Mouse (Mus musculus) forebrain, embryonic 16.5 days (tissue): ENCODE measurements around the gene Clps. TPM values are rescaled to one million over a fixed set of nuclear protein-coding genes. Genes with fewer than 3 reads are reported as not detected.
A peak's percentile ranks its signal among the peaks of the same experiment; 100 is the strongest.

Source experiments
- ATAC-seq: fragments of 200-750 bp; cut with Nextera tagmentation; 2 replicates; pipeline ENCODE4 v1.8.0; 2017; ENCODE audit warnings: mild to moderate bottlenecking, moderate library complexity
- H3K27ac ChIP-seq: fragments of 300-500 bp; sonication (generic); 2 replicates; pipeline ENCODE4 v1.5.1; 2014; ENCODE audit warnings: low read length, control low read depth
- H3K27me3 ChIP-seq: fragments of 300-500 bp; sonication (generic); replicated peaks from 2 replicates; pipeline ENCODE4 v1.6.1; 2014; ENCODE audit warnings: low read length; ENCODE audit not compliant: control insufficient read depth, insufficient read depth
- H3K36me3 ChIP-seq: fragments of 300-500 bp; sonication (generic); 2 replicates; pipeline ENCODE4 v1.6.1; 2014; ENCODE audit not compliant: control insufficient read depth, insufficient read depth
- H3K4me1 ChIP-seq: fragments of 300-500 bp; sonication (generic); replicated peaks from 2 replicates; pipeline ENCODE4 v1.6.1; 2014; ENCODE audit warnings: low read length; ENCODE audit not compliant: control insufficient read depth, insufficient read depth
- H3K4me2 ChIP-seq: fragments of 300-500 bp; sonication (generic); 2 replicates; pipeline ENCODE4 v1.6.1; 2014; ENCODE audit warnings: mild to moderate bottlenecking, low read length, control low read depth
- H3K4me3 ChIP-seq: fragments of 300-500 bp; sonication (generic); replicated peaks from 2 replicates; pipeline ENCODE4 v1.5.1; 2014; ENCODE audit warnings: mild to moderate bottlenecking, low read length, control low read depth
- H3K9ac ChIP-seq: fragments of 300-500 bp; sonication (generic); replicated peaks from 2 replicates; pipeline ENCODE4 v1.6.1; 2014; ENCODE audit warnings: low read depth, low read length, control low read depth
- H3K9me3 ChIP-seq: fragments of 300-500 bp; sonication (generic); 2 replicates; pipeline ENCODE4 v1.6.1; 2016; ENCODE audit warnings: low read length; ENCODE audit not compliant: control insufficient read depth
- WGBS: fragments of 180-500 bp; shearing (Covaris S2); extraction: QIAGEN DNeasy Blood & Tissue Kit; methylation state at CpG from one replicate; pipeline ENCODE4 v1.1.7; 2014; 5-methylcytosine and 5-hydroxymethylcytosine counted together
- polyA plus RNA-seq: library from polyadenylated mRNA; unstranded; fragments of >200 nt; fragmentation: Nextera tagmentation; extraction: Ambion mirVana; gene quantifications from 2 replicates; pipeline ENCODE4 v1.2.1, GENCODE M21; 2015

The Clps gene
- polyA plus RNA-seq, 1 experiment from 2014 or later = not detected

- 94% methylated on average over 13 of the region's 13 CpGs for WGBS
These were observed 27.2 kb downstream of the Clps start for GRCm38 (mm10) chr17:28533327-28533726.

GRCm38 (mm10) chr17:28532557-28532956, 28.0 kb downstream of the Clps start:
- WGBS = 89% methylated on average over 7 of the region's 7 CpGs
- Histone ChIP-seq H3K36me3 (no peaks in the 10 kb centered on the region), H3K4me1 (peaks cover 6% of the 10 kb centered on the region; the same call in 1 of the 2 replicates), H3K27me3 (peaks cover 2% of the 10 kb centered on the region; the same call in 1 of the 2 replicates), H3K4me3 (no peak overlapping the region), H3K4me2 (no peak overlapping the region), H3K27ac (no peak overlapping the region), H3K9ac (no peak overlapping the region), H3K9me3 (no peaks in the 10 kb centered on the region)
- ATAC-seq = no peak

More at GRCm38 (mm10) chr17:28533327-28533726, 27.2 kb downstream of the Clps start:
- H3K9me3 ChIP-seq = no peaks in the 10 kb centered on the region
- no peaks in the 10 kb centered on the region for H3K36me3 ChIP-seq
- ATAC-seq = no peak
- H3K27me3 ChIP-seq = peaks cover 2% of the 10 kb centered on the region; the same call in 1 of the 2 replicates
- no peak overlapping the region for H3K4me2 ChIP-seq
- H3K4me1 ChIP-seq = 0 out of 2 replicates have a peak, but pooled peaks cover 2% of the 10 kb centered on the region
- H3K9ac ChIP-seq = no peak overlapping the region
- no peak overlapping the region for H3K4me3 ChIP-seq
- H3K27ac ChIP-seq = no peak overlapping the region

DNA sequence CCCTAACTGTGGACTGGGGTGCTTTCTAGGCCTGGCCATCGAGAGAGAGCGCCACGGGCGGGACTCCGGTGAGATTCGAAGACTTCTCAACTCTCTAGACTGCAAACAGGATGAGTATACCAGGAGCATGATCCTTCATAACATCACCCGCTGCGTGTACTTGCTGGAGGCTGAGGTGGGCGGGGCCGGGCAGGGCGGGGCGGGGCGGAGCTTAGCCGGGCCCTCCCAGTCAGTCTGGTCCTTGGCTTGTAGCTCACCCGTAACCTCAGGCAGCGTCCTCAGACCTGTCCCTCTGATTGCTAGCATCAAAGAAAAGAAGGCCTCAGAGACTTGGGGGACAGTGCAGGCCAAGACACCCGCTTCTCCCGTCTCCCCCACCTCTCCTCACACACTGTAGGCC, 28.6 kb downstream of the Clps start:
- Histone ChIP-seq H3K4me2 (peak overlapping the region; percentile 6; the same call in 1 of the 2 replicates), H3K9me3 (no peaks in the 10 kb centered on the region), H3K27me3 (peaks cover 2% of the 10 kb centered on the region; the same call in 1 of the 2 replicates), H3K4me1 (peaks cover 6% of the 10 kb centered on the region; the same call in 1 of the 2 replicates), H3K4me3 (no peak overlapping the region), H3K9ac (no peak overlapping the region), H3K27ac (no peak overlapping the region), H3K36me3 (no peaks in the 10 kb centered on the region)
- WGBS = 17% methylated on average over 18 of the region's 18 CpGs
- no peak for ATAC-seq

GRCm38 (mm10) chr17:28530506-28530905, 30.1 kb downstream of the Clps start, which contains the start of gene Armc12:
Gene Armc12 (plus strand): TSS chr17:28530806.
- 86% methylated on average over 6 of the region's 6 CpGs for WGBS
- H3K4me1 ChIP-seq = peaks cover 6% of the 10 kb centered on the region; the same call in 1 of the 2 replicates
- ATAC-seq = no peak

DNA sequence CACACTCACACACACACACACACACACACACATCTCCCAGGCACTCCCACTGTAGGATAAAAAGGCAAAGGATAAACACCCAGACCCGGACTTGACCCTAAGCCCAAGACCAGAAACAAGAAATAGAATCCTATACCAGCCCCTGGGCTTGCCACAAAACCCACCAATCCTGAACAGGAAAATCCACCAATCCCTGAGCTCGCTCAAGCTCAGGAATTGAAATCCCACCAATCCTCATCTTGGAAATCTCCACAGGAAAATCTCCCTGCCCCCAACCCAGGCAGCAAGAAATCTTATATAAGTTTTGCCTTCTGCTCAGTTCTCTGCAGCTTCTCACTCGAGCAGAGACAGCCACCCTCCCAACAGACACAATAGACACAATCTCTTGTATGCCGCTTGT, 31.4 kb downstream of the Clps start:
- H3K36me3 ChIP-seq = no peaks in the 10 kb centered on the region
- no peak overlapping the region for H3K9ac ChIP-seq
- 74% methylated on average over 4 of the region's 4 CpGs for WGBS
- no peak for ATAC-seq
- no peak overlapping the region for H3K4me2 ChIP-seq
- peaks cover 2% of the 10 kb centered on the region; the same call in 1 of the 2 replicates for H3K27me3 ChIP-seq
- no peaks in the 10 kb centered on the region for H3K9me3 ChIP-seq
- no peak overlapping the region for H3K27ac ChIP-seq
- H3K4me3 ChIP-seq = no peak overlapping the region
- H3K4me1 ChIP-seq = peaks cover 6% of the 10 kb centered on the region; the same call in 1 of the 2 replicates

More at GRCm38 (mm10) chr17:28530506-28530905, 30.1 kb downstream of the Clps start, which contains the start of gene Armc12:
- Histone ChIP-seq H3K36me3 (no peaks in the 10 kb centered on the region), H3K9me3 (no peaks in the 10 kb centered on the region), H3K27ac (no peak within 1 kb of the TSS), H3K27me3 (peaks cover 2% of the 10 kb centered on the region; the same call in 1 of the 2 replicates), H3K4me2 (no peak within 1 kb of the TSS), H3K9ac (no peak within 1 kb of the TSS), H3K4me3 (no peak within 1 kb of the TSS)

- Histone ChIP-seq H3K9me3 (no peaks in the 10 kb centered on the region), H3K27me3 (peaks cover 2% of the 10 kb centered on the region; the same call in 1 of the 2 replicates), H3K27ac (no peak overlapping the region), H3K4me2 (peak overlapping the region; percentile 26), H3K4me3 (no peak overlapping the region), H3K36me3 (no peaks in the 10 kb centered on the region), H3K9ac (no peak overlapping the region), H3K4me1 (peaks cover 9% of the 10 kb centered on the region; the same call in 1 of the 2 replicates)
- peak; percentile 74 for ATAC-seq
- WGBS = 2% methylated on average over 6 of the region's 6 CpGs
These were observed 32.6 kb downstream of the Clps start for GRCm38 (mm10) chr17:28528043-28528351.

GRCm38 (mm10) chr17:28527184-28528042, 33.2 kb downstream of the Clps start:
- H3K4me1 ChIP-seq = peaks cover 10% of the 10 kb centered on the region; the same call in 1 of the 2 replicates
- no peak overlapping the region for H3K27ac ChIP-seq
- H3K9me3 ChIP-seq = no peaks in the 10 kb centered on the region
- ATAC-seq = no peak; the same call in 1 of the 2 replicates
- no peak overlapping the region for H3K4me3 ChIP-seq
- WGBS = 49% methylated on average over 12 of the region's 12 CpGs
- H3K27me3 ChIP-seq = peaks cover 2% of the 10 kb centered on the region; the same call in 1 of the 2 replicates
- H3K36me3 ChIP-seq = no peaks in the 10 kb centered on the region
- no peak overlapping the region for H3K9ac ChIP-seq
- H3K4me2 ChIP-seq = peak overlapping the region; percentile 26

DNA sequence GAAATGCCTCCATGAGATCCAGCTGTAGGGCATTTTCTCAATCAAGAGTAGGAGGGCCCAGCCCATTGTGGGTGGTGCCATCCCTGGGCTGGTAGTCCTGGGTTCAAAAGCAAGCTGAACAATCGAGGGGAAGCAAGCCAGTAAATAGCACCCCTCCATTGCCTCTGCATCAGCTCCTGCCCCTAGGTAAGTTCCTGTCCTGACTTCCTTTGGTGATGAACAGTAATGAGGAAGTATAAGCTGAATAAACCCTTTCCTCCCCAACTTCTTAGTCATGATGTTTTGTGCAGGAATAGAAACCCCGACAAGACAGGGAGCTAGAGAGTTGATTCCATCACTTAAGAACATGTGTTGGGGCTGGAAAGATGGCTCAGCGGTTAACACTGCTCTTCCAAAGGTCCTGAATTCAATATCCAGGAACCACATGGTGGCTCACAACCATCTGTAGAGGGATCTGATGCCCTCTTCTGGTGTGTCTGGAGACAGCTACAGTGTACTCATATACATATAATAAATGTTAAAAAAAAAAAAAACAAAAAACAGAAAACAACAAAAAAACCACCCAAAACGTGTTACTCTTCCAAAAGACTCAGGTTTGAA, 35.6 kb downstream of the Clps start:
- ATAC-seq = no peak
- H3K27ac ChIP-seq = no peak overlapping the region
- no peak overlapping the region for H3K4me2 ChIP-seq
- H3K4me1 ChIP-seq = peaks cover 14% of the 10 kb centered on the region
- 73% methylated on average over 4 of the region's 4 CpGs for WGBS
- H3K36me3 ChIP-seq = no peaks in the 10 kb centered on the region
- no peak overlapping the region for H3K4me3 ChIP-seq
- no peak overlapping the region for H3K9ac ChIP-seq
- no peaks in the 10 kb centered on the region for H3K9me3 ChIP-seq
- H3K27me3 ChIP-seq = no peaks in the 10 kb centered on the region; the same call in 1 of the 2 replicates
